Mouse (Mus musculus) adrenal gland, adult 8-10 months (tissue): ENCODE measurements around the gene Galnt10. TPM values are rescaled to one million over a fixed set of nuclear protein-coding genes. Genes with fewer than 3 reads are reported as not detected.
"Not testable (repeated sequence)": the region's sequence is repeated elsewhere in the genome, so short reads cannot be mapped to it uniquely, and the experiment has no call there.

Experiments used
- DNase-seq: peaks from one replicate; pipeline ENCODE4 v3.0.0; 2022
- total RNA-seq, 4 experiments: library from RNA; stranded (reverse); gene quantifications; 2 replicates each; pipeline ENCODE4 v1.2.4; 2022

Galnt10 gene
- total RNA-seq, 4 experiments from 2014 or later, result 55.7 to 76.3 (median 61.3) TPM

GRCm38 (mm10) chr11:57797828-57798227 lies 152.6 kb downstream of the Galnt10 start:
- DNase-seq, result no peak

- DNase-seq, result no peak
Measured at GRCm38 (mm10) chr11:57799456-57799855, 154.2 kb downstream of the Galnt10 start.

- DNase-seq, result no peak
Measured at GRCm38 (mm10) chr11:57800266-57800951, 155.2 kb downstream of the Galnt10 start.

- peak; percentile 95 for DNase-seq
Measured at GRCm38 (mm10) chr11:57800971-57801765, 155.9 kb downstream of the Galnt10 start, which contains the start of gene Sap30l. Gene Sap30l (plus strand): TSS chr11:57801637.

- peak; percentile 48 for DNase-seq
Measured at GRCm38 (mm10) chr11:57801766-57802510, 156.7 kb downstream of the Galnt10 start.

- peak; percentile 44 for DNase-seq
Measured at GRCm38 (mm10) chr11:57802511-57802870, 157.2 kb downstream of the Galnt10 start.

GRCm38 (mm10) chr11:57805047-57805446 lies 159.8 kb downstream of the Galnt10 start:
- no peak for DNase-seq

- no peak for DNase-seq
Measured at GRCm38 (mm10) chr11:57809017-57809731, 163.9 kb downstream of the Galnt10 start.

GRCm38 (mm10) chr11:57809732-57810098 lies 164.5 kb downstream of the Galnt10 start:
- DNase-seq, result no peak

GRCm38 (mm10) chr11:57811006-57811405 lies 165.8 kb downstream of the Galnt10 start:
- no peak for DNase-seq

GRCm38 (mm10) chr11:57812212-57812611 lies 167.0 kb downstream of the Galnt10 start:
- DNase-seq, result no peak

- DNase-seq, result no peak
Measured at GRCm38 (mm10) chr11:57813641-57814040, 168.4 kb downstream of the Galnt10 start.

- DNase-seq, result no peak
Measured at GRCm38 (mm10) chr11:57818189-57818588, 172.9 kb downstream of the Galnt10 start.

GRCm38 (mm10) chr11:57819999-57820581 lies 174.8 kb downstream of the Galnt10 start:
- DNase-seq, result peak; percentile 51

- not testable (repeated sequence) for DNase-seq
Measured at GRCm38 (mm10) chr11:57823159-57823558, 177.9 kb downstream of the Galnt10 start.

- DNase-seq, result no peak
Measured at GRCm38 (mm10) chr11:57823714-57824113, 178.5 kb downstream of the Galnt10 start.

- not testable (repeated sequence) for DNase-seq
Measured at GRCm38 (mm10) chr11:57825234-57825633, 180.0 kb downstream of the Galnt10 start.

- no peak for DNase-seq
Measured at GRCm38 (mm10) chr11:57827048-57827914, 182.0 kb downstream of the Galnt10 start.

GRCm38 (mm10) chr11:57827915-57828545 lies 182.8 kb downstream of the Galnt10 start:
- DNase-seq, result no peak
